Mouse (Mus musculus): ENCODE results near the gene Crcp. TPM values are rescaled to one million over a fixed set of nuclear protein-coding genes. Genes with fewer than 3 reads are reported as not detected.

Gene Crcp
- total RNA-seq (2021): 10 to 100 TPM; 13.8 to 14.8 TPM
- long read RNA-seq, experiment 1, transcript Crcp-201 (6 exons, 1,492 nt): major isoform, 14 of 18 reads
- long read RNA-seq, experiment 1, partial matches to known transcripts: 0 of 18 reads
- long read RNA-seq, experiment 1, other reads (novel, unspliced or antisense): 4 of 18 reads
- long read RNA-seq, experiment 2, transcript Crcp-201 (6 exons, 1,492 nt): major isoform, 8 of 13 reads
- long read RNA-seq, experiment 2, partial matches to known transcripts: 0 of 13 reads
- long read RNA-seq, experiment 2, other reads (novel, unspliced or antisense): 2 of 13 reads

DNA sequence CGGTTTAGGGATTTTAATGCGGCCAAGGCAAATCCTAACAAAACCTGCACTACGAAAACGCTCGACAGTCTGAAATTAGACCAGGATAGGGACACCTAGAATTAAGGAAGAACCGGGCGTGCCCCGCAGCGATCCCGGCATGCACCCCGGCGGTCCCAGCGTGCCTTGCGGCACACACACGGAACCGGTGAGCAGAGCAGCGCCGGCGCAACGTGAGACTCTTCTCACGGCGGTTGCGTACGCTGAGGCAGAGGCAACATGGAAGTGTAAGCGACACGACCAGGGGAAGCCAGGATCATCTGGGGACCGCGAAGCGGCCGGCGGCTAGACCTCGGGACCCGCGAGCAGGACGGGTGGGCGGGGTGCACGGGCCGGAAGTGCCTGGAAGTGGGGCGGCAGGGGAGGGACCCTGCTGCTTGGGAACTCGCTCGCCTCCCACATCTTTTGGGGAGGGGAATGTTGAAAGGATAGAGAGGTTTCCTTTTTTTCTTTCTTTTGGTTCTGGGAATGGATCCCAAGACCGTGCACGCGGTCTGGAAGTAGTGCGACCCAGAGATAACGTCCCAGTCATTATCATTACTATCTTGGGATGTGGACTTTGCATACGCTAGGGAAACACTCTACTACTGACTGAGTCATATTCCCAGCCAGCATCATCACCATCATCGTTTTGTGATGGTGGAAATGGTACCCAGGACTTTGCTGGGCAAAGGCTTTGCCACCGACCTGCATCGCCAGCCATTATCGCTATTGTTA, at the start of gene Crcp, which contains the start of gene Asl:
Gene Crcp, plus strand, starts transcription at position 149 of the 756 bp plus-strand sequence.
Gene Asl, minus strand, starts transcription at position 106 of the 756 bp plus-strand sequence.
- peak; percentile 91 to 95 for DNase-seq

DNA sequence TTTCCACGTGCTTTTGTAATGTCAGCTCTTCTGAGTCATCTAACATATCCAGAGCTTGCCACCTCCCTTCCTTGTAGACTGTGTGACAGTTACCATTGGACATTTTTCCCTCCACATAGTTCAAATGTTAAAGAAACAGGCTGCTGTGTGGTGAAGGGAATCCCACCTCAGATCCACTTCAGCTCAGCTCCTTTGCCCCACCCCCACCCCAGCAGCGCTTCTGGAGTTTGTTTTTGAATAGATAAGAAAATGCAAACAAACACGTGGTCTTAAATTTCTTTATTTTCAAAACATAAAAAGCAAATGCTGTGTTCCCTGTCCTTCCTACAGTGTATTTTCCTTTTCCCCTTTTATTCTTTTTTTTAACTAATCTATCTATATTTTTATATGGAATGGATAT, 48.9 kb upstream of the Crcp start:
- DNase-seq: no peak

DNA sequence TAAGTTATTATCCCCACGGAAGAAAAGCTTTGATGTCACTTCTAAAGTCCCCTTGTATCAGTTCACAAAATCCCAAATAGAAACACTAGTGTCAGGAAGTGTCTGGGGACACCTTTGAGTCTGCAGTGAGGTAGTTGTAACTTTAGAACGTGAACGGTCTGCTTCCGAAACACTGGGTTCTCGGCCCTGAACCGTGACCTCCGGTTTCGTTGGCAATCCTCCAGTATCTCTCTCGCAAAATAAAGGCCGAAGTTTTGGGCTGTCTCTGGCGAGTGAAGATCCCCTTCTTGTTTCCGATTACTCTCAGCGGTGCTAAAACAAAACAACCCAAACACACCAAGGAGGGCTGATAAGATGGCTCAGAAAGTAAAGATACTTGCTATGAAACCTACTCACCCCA, 39.7 kb upstream of the Crcp start:
- DNase-seq: no peak

DNA sequence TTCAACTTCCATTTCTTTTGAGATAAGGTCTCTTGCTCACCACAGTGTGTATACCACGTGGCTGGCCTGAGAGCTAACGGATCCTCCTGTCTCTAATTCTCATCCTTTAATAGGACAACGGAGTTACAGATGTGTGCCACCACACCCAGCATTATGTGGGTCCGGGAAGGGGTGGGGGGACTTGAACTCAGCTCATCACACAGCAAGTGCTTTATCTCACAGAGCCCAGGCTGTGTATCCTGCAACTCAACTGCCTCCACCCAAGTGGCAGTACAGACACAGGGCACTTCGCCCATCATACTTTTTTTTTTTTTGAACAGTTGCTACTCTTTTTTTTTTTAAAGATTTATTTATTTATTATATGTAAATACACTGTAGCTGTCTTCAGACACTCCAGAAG, 37.2 kb upstream of the Crcp start:
- DNase-seq: no peak

DNA sequence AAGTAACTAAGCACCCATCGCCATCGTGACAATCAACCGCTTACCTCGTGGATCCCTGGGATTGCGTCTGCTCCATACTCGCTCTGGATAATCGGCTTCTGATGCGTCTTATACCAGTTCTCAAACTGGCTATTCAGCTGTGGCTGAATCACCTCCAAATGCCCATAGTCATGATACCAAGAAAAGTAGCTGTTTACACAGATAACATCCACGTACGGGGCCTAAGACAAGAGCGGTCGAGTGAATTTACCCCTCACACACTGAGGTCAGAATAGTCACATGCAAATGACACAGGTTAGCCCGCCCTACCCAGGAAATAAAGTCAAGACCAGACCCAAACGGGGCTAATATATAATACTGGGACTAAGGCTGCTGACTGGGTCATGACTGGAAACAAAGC, 35.7 kb upstream of the Crcp start:
- no peak for DNase-seq

DNA sequence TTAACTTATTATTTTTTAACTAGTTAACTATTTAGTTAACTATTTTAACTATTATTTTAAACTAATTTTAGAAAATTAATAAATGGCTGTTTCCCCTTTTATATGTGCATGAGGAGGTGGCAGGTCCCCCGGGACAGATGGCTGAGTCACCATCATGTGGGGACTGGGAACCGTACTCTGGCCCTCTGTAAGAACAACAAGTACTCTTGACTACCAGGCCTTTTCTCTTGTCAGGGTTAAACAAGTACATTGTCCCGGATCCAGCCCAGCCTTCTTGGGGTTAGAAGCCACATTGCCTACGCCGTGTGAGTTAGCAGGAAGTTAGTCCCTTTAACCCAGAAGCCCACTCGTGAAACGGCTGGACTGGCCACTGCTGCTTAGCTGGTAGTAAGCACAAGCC, 34.1 kb upstream of the Crcp start:
- DNase-seq: peak in 1 of 2 experiments; percentile 11

DNA sequence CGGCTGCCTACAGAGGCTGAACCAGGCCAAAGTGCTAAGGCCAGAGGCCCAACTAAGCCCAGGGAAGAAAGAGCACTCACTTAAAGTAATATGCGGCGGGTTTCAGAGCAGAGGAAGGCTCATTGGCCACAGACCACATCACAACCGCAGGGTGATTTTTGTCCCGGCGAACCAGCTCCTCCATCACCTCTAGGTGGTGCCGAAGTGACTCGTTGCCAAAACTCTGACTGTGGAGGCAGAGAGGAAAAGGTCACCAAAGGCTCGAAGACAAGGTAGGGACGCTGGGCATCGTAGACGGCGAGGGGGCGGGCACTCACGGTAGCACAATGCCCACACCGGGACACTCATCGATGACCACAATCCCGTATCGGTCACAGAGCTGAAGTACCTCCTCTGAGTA, 31.4 kb upstream of the Crcp start:
- DNase-seq: no peak

DNA sequence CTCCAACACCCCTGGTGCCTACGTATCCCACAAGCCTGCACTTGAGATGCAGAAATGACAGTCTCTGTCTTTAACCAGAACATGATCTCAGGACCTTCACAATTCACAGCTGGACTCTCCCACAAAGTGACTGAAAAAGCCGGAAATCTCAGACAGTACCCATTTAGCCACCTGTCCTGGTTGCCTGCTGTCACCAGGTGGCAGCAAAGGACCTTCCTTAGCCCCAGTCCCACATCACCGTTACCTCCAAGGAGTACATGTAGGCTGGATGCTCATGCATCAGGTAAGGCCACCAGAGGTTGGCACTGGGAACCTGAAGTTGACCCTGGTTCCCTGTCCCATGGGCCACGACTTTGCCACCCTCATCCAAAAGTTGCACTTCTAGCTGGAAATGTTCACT, 30.0 kb upstream of the Crcp start:
- peak; percentile 45 to 61 for DNase-seq

DNA sequence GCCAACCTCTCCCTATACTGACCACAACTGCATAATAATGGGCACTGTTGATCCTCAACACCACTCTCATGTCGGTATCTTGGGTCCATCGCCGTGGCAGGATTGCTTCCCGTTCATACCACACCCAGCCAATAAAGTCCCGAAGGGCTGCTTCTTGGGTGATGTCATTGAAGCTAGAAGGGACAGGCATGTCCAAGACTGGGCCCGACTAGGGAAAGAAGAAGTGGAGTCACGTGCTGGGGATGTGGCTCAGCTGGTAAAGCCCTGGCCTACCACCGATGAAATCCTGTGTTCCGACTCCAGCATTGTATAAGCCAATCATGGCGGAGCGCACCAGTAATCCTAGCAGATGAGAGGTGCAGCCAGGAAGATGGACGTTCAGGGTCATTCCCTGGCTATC, 28.4 kb upstream of the Crcp start:
- peak; percentile 39 to 74 for DNase-seq

DNA sequence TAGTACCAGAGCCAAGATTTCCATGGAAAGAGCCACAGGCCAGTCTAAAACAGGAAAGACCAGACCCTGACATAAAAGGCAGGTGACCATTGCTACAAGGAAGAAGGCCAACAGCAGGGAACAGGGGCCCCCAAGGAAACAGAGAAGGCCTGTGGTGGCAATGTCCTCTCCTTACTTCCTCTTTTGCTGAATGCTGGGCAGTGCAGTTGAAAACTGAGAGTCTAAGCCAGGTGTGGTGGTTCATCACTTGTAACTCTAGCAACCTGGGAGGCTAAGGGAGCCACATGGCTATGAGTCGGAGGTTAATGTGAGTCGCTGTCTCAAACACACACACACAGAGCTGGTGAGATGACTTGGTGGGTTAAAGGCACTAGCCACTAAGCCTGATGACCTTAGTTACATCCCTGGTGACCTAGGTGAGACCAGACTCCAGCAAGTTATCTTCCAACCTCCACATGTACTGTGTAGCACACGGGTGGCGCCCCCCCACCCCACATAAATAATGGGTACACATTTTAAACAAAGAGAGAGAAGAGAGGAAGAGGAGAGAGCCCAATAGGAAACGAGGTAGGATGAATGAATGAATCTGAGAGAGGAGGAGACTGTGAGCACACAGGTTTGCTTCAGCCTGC, 27.6 kb upstream of the Crcp start:
- DNase-seq: peak; percentile 24 to 40

DNA sequence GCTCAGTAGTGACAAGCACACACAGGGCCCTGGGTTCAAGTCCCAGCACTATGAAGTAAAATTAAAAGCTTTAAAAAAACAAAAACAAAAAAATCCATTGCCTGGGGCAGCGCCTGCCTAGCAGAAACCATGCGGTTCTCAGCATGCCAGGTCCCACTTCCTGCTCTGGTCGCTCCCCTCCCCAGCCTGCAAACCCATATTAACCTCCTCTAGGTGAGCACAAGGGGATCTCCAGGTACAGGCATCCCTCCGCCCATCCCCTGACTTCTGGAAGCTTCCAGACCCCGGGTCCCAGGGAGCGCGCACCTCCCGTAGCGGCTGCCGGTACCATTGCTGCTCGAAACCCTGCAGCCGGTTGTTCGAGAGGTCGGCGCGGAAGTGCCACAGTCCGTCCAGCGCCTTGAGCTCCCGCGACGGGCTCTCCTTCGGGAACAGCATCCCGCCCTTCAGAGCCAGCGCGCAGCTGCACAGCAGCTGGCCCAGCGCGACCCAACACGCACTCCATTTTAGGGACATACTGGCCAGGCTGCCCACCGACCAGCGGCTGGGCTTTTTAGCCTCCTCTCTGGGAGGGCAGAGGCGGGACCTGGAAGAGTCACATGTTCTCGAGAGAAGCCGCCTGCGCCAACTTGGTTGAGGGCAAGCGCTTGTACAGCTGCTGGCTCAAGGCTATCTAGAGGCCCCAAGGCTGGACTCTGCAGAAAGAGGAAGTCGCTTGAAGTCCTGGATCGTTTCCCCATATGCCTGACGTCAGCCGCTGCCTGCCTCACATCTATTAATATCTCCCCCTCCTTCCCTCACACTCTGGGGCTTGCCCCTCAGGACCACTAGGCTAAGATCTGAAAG, 26.6 kb upstream of the Crcp start, which contains the start of gene Gusb:
Gene Gusb, minus strand, starts transcription at position 749 of the 846 bp plus-strand sequence.
- DNase-seq: peak; percentile 91 to 94

DNA sequence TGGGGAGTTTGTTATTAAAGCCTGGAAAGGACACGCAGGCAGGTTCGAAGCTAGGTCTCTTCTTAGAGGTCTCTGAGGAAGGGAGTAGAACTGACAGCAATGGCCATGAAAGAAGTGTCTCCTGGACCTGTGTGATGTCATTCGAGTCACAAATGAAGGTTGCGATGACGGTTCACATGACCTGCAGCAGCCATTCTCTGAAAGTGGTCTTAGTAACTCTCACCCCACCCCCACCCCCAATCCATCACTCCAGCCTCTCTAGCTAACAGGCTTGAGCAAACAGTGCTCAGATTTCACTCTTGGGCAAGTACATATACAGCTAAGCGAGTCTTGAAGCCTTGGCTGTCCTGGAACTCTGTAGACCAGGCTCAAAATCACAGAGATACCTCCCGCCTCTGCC, 25.9 kb upstream of the Crcp start:
- no peak for DNase-seq

DNA sequence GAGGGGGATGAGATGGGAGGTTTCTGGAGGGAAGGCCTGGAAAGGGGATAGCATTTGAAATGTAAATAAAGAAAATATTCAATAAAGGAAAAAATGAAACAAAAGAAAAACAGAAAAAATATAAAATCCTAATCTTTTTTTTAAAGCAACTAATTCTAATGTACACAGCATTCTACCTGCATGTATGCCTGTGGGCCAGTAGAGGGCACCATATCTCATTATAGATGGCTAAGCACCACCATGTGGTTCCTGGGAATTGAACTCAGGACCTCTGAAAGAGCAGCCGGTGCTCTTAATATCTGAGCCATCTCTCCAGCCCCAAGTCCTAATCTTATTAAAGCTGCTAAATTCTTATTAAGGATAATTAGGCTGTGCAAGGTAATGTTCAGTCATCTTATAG, 21.7 kb upstream of the Crcp start:
- DNase-seq: no peak

DNA sequence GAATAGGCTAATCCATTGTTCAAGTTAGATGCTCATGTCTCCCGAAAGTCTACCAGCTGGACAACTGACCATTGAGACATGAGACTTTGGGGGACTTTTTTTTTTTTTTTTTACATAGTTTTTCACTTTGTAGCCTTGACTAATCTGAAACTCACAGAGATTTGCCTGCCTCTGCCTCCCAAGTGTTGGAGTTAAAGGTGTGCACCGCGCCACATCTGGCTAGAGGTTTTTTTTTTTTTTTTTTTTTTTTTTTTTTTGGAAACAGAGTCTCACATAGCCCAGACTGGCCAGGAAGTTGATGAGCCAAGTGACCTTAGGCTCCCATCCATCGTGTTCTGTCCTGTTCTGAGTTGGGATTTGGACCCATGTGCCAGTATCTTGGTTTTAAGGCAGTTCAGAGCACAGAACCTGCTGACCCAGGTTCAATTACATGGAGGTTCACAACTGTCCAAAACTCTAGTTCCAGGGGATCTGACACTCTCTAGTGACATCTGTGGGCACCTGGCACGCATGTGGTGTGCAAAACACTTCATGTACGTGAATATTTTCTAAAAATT, 21.0 kb upstream of the Crcp start:
- no peak for DNase-seq

DNA sequence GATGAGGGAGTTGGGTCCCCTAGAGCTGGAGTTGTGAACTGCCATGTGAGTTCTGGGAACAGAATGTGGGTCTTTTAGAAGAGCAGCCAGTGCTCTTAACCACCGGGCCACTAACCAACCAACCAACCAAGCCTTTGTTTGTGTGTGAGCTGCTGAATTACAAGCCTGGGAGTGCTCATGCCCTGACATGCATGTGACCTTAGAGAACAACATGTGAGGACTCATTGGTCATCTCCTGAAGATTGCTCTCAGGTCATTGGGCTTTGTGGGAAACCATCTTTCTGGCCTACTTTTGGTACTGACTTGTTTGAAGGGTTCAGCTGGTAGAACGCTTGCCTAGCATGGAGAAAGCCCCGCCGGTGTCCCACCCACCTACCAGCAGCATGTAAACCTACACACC, 19.3 kb upstream of the Crcp start:
- no peak for DNase-seq

DNA sequence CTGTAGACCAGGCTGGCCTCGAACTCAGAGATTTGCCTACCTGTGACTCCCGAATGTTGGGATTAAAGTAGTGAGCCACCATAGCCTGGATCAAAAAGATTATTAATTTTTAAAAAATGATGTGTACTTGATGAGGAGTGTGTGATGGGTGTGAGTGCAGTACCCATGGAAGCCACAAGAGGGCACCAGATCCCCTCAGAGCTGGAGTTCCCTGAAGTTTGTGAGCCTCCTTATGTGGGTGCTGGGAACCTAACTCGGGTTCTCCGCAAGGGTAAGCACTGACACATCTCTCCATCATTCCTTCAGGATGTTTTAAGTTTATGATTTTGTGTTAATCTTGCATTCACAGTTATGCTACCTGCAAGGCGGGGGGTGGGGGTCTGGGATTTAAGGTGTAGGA, 18.1 kb upstream of the Crcp start:
- no peak for DNase-seq

DNA sequence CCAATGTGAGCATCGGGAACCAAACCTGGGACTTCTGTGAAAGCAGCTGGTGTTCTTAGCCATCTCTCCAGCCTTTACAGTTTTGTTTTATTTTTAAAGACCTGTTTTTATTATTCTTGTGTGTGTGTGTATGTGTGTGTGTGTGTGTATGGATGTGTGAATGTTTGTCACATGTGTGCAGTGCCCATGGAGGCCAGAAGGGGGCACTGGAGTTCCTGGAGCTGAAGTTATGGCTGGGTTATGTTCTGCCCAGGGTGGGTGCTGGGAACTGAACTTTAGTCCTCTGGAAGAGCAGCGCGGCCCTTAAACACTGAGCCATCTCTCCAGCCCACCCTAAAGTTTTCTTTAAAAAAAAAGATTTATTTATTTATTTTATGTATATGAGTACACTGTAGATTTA, 14.0 kb upstream of the Crcp start:
- no peak for DNase-seq

DNA sequence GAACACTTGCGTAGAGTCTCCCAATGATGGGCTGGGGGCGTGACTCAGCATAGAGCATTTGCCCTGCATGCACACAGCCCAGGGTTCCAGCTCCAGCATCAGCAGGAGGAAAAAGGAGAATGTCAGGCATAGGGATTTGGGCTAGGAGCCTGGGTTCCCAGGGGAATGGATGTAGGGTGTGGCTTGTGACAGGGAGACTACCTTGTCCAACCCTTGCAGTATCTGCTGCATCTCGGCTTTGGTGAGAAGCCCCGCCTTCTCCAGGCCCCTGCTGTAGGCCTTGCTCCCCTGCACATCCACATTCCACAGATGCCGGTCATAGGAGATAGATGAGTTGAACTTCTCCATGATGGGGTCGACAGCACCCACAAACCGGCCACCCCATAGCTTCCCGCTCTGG, 9.6 kb upstream of the Crcp start:
- no peak for DNase-seq

DNA sequence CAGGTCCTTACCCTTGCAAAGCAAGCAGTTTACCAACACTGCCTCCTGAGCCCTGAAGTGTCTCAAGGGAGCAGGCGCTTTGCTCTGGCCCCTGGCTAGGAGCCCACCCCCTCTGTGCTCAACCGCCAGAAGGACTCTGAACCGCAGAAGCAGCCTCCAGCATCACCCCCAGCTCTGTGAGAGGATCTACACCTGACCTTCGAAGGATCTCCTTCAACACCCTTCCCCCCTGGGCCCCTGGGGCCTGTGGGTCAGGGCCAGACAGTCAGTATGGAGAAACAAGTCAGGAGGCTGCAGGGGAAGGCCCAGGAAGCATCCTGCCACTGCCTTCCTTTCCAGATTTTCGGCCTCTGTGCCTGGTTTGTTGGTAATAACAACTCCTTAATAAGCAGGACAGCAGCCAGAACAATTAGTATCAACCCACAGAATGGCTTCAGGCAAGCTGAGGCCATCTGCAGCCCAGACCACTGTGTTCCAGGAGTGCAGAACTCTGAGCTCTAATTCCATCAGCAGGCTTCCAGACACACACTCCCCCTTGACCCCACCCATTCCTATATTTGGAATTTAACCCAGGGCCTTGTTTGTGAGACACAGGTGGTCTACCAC, 7.6 kb upstream of the Crcp start:
- no peak for DNase-seq

DNA sequence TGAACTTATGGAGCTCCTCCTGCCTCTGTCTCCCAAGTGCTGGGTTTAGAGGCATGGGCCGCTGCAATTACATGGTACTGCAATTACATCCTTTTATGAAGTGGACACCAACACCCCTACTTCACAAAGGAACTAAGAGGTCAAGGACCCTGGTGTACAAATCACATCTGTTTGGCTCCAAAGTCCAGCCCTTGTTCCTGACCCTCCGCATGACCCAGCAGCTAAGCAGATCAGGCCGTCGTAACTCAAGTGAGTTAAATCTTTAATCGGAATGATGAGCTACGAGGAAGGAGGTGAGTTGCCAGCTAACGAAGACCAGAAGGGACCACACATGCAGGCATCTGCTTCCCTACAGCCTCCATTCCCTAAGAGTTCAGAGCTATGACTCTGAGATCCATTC, 6.7 kb upstream of the Crcp start:
- DNase-seq: no peak

DNA sequence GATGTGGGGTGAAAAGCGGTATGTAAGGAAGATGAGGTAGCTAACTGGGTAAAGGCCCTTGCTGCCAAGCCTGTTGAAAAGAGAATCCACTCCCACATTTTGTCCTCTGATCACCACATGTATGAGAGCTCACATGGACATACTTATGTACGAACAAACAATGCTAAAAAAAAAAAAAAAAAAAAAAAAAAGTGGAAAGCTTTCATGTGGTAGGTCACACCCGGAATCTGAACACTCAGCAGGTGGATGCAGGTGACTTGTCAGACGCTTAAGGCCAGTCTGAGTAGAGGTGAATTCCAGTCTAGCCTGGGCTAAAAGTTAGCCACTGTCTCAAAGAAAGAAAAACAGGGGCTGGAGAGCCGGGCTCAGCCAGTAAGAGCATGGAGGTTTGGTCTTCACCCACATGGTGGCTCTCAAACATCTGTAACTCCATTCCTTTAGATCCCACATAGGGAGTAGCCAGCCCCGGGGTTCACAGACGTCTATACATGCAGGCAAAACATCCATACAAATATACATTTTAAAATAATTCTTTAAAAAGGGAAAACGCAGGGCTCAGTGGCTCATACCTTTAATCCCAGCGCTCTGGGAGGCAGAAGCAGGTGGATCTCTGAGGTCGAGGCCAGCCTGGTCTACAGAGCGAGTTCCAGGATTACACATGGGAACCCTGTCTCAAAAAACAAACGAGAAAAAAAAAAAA, 5.9 kb upstream of the Crcp start:
- DNase-seq: no peak

Measured in heart, adult 18-20 months (tissue).